Mouse (Mus musculus) lung, postnatal 0 days (tissue): ENCODE data around the gene Snf8.

Experiments
- CTCF ChIP-seq: IDR thresholded peaks from 2 replicates; pipeline ENCODE4 v1.5.1; 2016; ENCODE audit warnings: antibody characterized with exemption, mild to moderate bottlenecking
- EP300 ChIP-seq: IDR thresholded peaks from 2 replicates; pipeline ENCODE4 v1.6.1; 2016; ENCODE audit warnings: antibody characterized with exemption, mild to moderate bottlenecking, control low read depth

GRCm38 (mm10) chr11:96030571-96030970 lies 4.1 kb upstream of the Snf8 start:
- TF ChIP-seq CTCF: no peak
- TF ChIP-seq EP300: no peak
